In the genomic region with DNA sequence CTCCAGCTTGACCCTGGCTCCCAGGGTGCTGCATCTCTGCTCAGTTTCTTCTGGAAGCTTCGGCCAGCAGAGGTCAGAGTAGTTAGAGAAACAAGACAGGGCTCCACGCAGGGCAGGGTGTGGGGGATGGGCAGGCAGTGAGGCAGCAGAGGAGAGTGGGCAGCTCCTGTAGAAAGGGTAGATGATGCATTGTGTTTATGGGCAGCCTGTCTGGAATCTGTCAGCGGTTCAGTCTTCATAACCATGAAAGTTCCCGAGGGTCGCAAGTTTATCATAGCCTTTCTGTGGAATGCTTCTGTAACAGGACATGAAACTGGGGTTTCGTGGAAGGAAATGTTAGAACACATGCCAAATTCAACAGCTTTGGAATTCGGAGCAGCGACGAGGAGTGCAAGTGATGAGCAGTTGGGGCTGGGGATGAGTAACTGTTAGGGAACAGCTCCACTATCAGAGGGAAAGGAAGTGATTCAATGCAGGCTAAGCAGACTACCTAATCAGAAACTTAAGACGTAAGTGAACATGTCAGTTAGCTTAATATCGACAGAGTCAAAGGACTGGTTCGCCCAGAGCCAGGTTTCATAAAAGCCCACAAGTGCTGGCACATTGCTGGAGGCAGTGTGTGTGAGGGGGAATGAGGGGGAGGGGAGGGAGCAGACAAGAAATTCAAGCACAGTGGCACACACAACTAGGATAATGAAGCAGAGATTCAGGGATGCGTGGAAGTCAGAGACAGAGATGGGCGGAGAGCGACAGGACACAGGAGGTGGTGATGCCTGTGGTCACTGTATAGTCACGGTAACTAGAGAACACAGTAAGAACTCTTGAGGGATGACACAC, we compare ENCODE assay signal across 9 mouse cellular contexts. TPM values are rescaled to one million over a fixed set of nuclear protein-coding genes. Genes with fewer than 3 reads are reported as not detected.
DNase-seq lines count a peak whose midpoint lies in the region; ATAC-seq lines count a peak whose summit lies in the region.
"Had no signal": no experiment of that assay in that cellular context is flagged by ENCODE, and none has a peak within 500 bp of the region (broad histone marks: within the 10 kb centered on the region; RNA-seq: fewer than 3 reads in every experiment).

No protein-coding gene starts in this region.

- ATAC-seq in megakaryocyte progenitor cell, adult 5-6 weeks (replicated peaks; ENCODE audit: poor library complexity), result peak; percentile 69
- no peak for ATAC-seq in erythroblast, adult 5-6 weeks (replicated peaks; ENCODE audit: low FRiP score, poor library complexity, severe bottlenecking)

- peak; percentile 27 to 68 for DNase-seq in cerebellum, postnatal 14 days
- DNase-seq in cerebellum, adult 11-12 months, result no peak
- peak; percentile 46 for DNase-seq in urinary bladder, postnatal 25 days (ENCODE audit: low spot score)
- no peak for DNase-seq in urinary bladder, adult 2 months (ENCODE audit: low spot score)
- DNase-seq in heart, postnatal 4 days, result peak; percentile 72
- DNase-seq in layer of hippocampus, adult 9-10 months (ENCODE audit: low spot score), result peak; percentile 7
- DNase-seq: liver, embryonic 13.5 days had no signal

RNA-seq across cellular contexts. Expression of a gene that starts 8.0 kb away (rescaled TPM):
- polyA plus RNA-seq in urinary bladder, adult 2 months (2012; rRNA removed), result 0.38 and 0.62 TPM in 2 replicates
- under 1 TPM in 1 of 2 experiments, not detected in 1; 0.07 TPM for total RNA-seq in heart, postnatal 4 days (2021)
- total RNA-seq in megakaryocyte progenitor cell, adult 5-6 weeks (2015), result 0.32 TPM in 1 of 2 replicates, not detected in the other
- 0.21 and 0.78 TPM in 2 replicates for total RNA-seq in megakaryocyte progenitor cell, adult 5-6 weeks (2017)
- total RNA-seq in erythroblast, adult 5-6 weeks (2015; ENCODE audit: low replicate concordance), result not detected in 2 replicates
- total RNA-seq in erythroblast, adult 5-6 weeks (2017; ENCODE audit: low replicate concordance), result not detected in 2 replicates

Comparison
In these comparisons a context has a peak if more than half of its experiments do, and no peak if none do; other contexts are left out.
1. DNase-seq: peak in cerebellum, postnatal 14 days (2 of 2), urinary bladder, postnatal 25 days (single experiment), heart, postnatal 4 days (single experiment) and layer of hippocampus, adult 9-10 months (single experiment); none in cerebellum, adult 11-12 months (single experiment) and urinary bladder, adult 2 months (single experiment).